Mouse (Mus musculus) forebrain, embryonic 11.5 days (tissue): ENCODE results near the gene Pla1a. TPM values are rescaled to one million over a fixed set of nuclear protein-coding genes. Genes with fewer than 3 reads are reported as not detected.

ENCODE experiments used
- ATAC-seq: fragments of 200-750 bp; cut with Nextera tagmentation; replicated peaks from 2 replicates; pipeline ENCODE4 v1.8.0; 2017; ENCODE audit warnings: moderate TSS enrichment; ENCODE audit not compliant: low FRiP score
- DNase-seq: peaks from one replicate; pipeline ENCODE4 v3.0.0-alpha.2; 2017; ENCODE audit warnings: low spot score
- H3K27ac ChIP-seq: fragments of 300-500 bp; sonication (generic); 2 replicates; pipeline ENCODE4 v1.5.1; 2014; ENCODE audit warnings: low read depth, low read length
- H3K27me3 ChIP-seq: fragments of 300-500 bp; sonication (generic); 2 replicates; pipeline ENCODE4 v1.6.1; 2014; ENCODE audit warnings: mild to moderate bottlenecking, low read length, mixed read lengths; ENCODE audit not compliant: control insufficient read depth, insufficient read depth
- H3K36me3 ChIP-seq: fragments of 300-500 bp; sonication (generic); 2 replicates; pipeline ENCODE4 v1.6.1; 2014; ENCODE audit warnings: mild to moderate bottlenecking, low read length, moderate library complexity, mixed read lengths; ENCODE audit not compliant: control insufficient read depth, insufficient read depth
- H3K4me1 ChIP-seq: fragments of 300-500 bp; sonication (generic); replicated peaks from 2 replicates; pipeline ENCODE4 v1.6.1; 2014; ENCODE audit warnings: low read length, mixed read lengths; ENCODE audit not compliant: control insufficient read depth, insufficient read depth
- H3K4me2 ChIP-seq: fragments of 300-500 bp; sonication (generic); 2 replicates; pipeline ENCODE4 v1.6.1; 2014; ENCODE audit warnings: low read depth, mild to moderate bottlenecking, low read length, moderate library complexity, mixed read lengths; ENCODE audit not compliant: severe bottlenecking
- H3K4me3 ChIP-seq: fragments of 300-500 bp; sonication (generic); 2 replicates; pipeline ENCODE4 v1.5.1; 2014; ENCODE audit warnings: low read depth, low read length
- H3K9ac ChIP-seq: fragments of 300-500 bp; sonication (generic); 2 replicates; pipeline ENCODE4 v1.6.1; 2014; ENCODE audit warnings: low read length
- H3K9me3 ChIP-seq: fragments of 300-500 bp; sonication (generic); 2 replicates; pipeline ENCODE4 v1.6.1; 2016; ENCODE audit warnings: low read length, mixed read lengths; ENCODE audit not compliant: control insufficient read depth
- WGBS: fragments of 180-500 bp; shearing (Covaris S2); extraction: QIAGEN DNeasy Blood & Tissue Kit; methylation state at CpG from one replicate; pipeline ENCODE4 v1.1.7; 2014; 5-methylcytosine and 5-hydroxymethylcytosine counted together
- polyA plus RNA-seq: library from polyadenylated mRNA; unstranded; fragments of >200 nt; fragmentation: Nextera tagmentation; extraction: Ambion mirVana; gene quantifications from 2 replicates; pipeline ENCODE4 v1.2.1, GENCODE M21; 2014

Pla1a gene
- polyA plus RNA-seq, 1 experiment from 2014 or later = 0.15 TPM

DNA sequence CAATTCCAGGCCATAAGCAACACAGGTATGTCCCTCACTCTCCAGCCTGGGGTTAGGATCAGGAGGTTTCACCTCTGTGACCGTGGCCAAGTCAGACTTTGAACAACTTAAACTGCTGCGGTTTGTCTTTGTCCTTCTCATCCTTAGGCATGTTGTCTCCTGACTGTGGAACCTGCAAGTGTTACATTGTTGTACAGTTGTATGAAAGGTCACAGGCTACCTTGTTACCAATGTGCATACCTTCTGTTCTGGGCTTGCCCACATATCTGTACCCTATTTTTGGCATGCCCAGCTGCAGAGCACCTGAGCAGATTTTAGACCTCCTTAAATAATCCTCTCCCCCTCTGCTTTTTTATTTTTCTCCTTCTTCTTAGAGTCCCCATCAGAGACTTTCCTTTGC is 73.7 kb downstream of the Pla1a start:
- H3K4me1 ChIP-seq = no peaks in the 10 kb centered on the region
- WGBS = 96% methylated on average over 2 of the region's 2 CpGs
- H3K27ac ChIP-seq = no peak overlapping the region
- no peaks in the 10 kb centered on the region for H3K36me3 ChIP-seq
- no peak overlapping the region for H3K4me3 ChIP-seq
- H3K9me3 ChIP-seq = no peaks in the 10 kb centered on the region
- no peak overlapping the region for H3K4me2 ChIP-seq
- DNase-seq (no peak), ATAC-seq (no peak)
- H3K27me3 ChIP-seq = no peaks in the 10 kb centered on the region
- H3K9ac ChIP-seq = no peak overlapping the region

- ATAC-seq (no peak), DNase-seq (no peak)
- no peak overlapping the region for H3K4me2 ChIP-seq
- H3K4me3 ChIP-seq = no peak overlapping the region
- WGBS = 86% methylated on average over 6 of the region's 6 CpGs
- no peaks in the 10 kb centered on the region for H3K36me3 ChIP-seq
- no peaks in the 10 kb centered on the region for H3K4me1 ChIP-seq
- H3K9ac ChIP-seq = no peak overlapping the region
- H3K27ac ChIP-seq = no peak overlapping the region
- H3K9me3 ChIP-seq = no peaks in the 10 kb centered on the region
- H3K27me3 ChIP-seq = no peaks in the 10 kb centered on the region
Observed at GRCm38 (mm10) chr16:38358256-38358812, 74.6 kb downstream of the Pla1a start.

DNA sequence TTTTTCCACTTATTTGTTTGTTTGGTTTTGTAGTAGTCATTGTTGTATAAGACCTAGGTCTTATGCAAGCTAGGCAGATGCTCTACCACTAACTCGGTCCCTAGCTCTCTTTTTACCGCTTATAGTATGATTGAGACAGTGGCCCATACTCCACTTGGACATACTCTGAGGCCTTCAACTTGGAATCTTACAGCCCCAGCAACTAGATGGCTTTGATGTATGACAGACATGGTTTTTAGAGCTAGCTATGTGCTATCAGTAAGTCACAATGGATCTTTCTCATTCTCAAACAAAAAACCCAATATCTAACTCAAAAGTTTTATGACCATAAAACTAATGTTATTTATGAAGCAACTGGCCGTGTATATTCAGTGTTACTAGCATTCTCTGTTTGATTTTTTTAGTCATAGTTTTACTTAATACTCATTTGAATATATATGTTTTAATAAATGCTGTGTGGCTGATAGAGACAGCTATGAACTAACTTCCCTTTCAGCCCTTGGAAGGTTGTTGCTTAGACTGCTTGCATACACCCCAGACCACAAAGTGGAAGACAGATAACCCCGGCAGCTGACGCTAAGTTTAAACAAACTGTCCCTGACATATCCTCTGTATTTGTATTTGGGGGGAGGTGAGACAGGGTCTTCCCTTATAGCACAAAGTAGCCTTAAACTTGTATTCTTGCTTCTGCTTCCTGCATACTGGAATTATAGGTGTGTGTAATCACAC is 78.6 kb downstream of the Pla1a start:
- Histone ChIP-seq H3K27me3 (no peaks in the 10 kb centered on the region), H3K4me3 (no peak overlapping the region), H3K4me2 (no peak overlapping the region), H3K36me3 (peaks cover 2% of the 10 kb centered on the region; the same call in 1 of the 2 replicates), H3K9me3 (no peaks in the 10 kb centered on the region), H3K4me1 (no peaks in the 10 kb centered on the region), H3K27ac (no peak overlapping the region), H3K9ac (no peak overlapping the region)
- 91% methylated on average over 5 of the region's 5 CpGs for WGBS
- ATAC-seq (no peak), DNase-seq (no peak)

DNA sequence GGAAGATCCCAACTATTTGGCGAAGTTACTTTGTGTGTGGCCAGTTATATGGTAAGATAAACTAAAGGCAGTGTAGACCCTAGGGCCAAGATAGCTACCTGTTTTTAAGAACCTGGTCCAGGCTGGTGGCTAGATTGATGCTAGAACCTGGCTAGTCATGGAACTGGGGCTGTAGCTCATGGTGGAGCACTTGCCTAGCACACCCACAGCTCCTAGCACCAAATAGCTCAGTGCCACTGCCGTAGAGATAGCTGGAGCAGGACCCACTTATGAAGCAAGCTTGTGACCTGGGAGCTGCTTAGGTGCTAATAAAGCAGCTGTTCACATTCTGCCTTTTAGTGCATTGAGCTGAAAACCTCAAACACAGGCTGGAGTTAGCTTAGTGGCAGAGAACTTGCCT is 79.3 kb downstream of the Pla1a start:
- Histone ChIP-seq H3K9me3 (no peaks in the 10 kb centered on the region), H3K27me3 (no peaks in the 10 kb centered on the region), H3K36me3 (peaks cover 2% of the 10 kb centered on the region; the same call in 1 of the 2 replicates), H3K4me1 (no peaks in the 10 kb centered on the region), H3K9ac (no peak overlapping the region), H3K4me3 (no peak overlapping the region), H3K4me2 (no peak overlapping the region), H3K27ac (no peak overlapping the region)
- no peak for ATAC-seq
- WGBS = 88% methylated on average over 2 of the region's 2 CpGs
- no peak for DNase-seq

GRCm38 (mm10) chr16:38352851-38353250 is 80.1 kb downstream of the Pla1a start:
- ATAC-seq = no peak
- no peak overlapping the region for H3K9ac ChIP-seq
- H3K4me1 ChIP-seq = no peaks in the 10 kb centered on the region; the same call in 1 of the 2 replicates

DNA sequence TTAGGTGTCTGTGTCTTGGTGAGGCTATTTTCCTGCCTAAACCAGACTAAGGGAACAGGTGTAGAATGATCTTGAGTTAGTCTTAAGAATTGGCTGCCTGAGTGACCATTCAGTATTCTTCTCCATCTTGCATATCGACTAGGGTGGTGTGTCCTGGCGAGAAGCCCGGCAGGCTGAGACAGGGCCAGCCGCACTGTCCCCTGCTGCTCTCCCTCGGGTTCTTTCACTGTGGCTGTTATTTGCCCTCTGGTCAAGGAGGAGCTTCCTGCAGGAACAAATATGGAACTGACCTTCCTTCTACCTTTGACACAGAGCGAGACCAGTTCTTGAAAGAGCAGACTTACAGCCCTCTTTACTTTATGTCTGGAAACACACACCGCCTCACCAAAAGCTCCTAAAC is 80.9 kb downstream of the Pla1a start:
- Histone ChIP-seq H3K9me3 (no peaks in the 10 kb centered on the region), H3K4me1 (peaks cover 3% of the 10 kb centered on the region; the same call in 1 of the 2 replicates), H3K27me3 (no peaks in the 10 kb centered on the region), H3K4me2 (no peak overlapping the region), H3K4me3 (no peak overlapping the region), H3K9ac (no peak overlapping the region), H3K27ac (no peak overlapping the region), H3K36me3 (peaks cover 2% of the 10 kb centered on the region; the same call in 1 of the 2 replicates)
- DNase-seq = no peak
- no peak for ATAC-seq
- WGBS = 89% methylated on average over 7 of the region's 7 CpGs

More at GRCm38 (mm10) chr16:38352851-38353250, 80.1 kb downstream of the Pla1a start:
- DNase-seq = no peak
- H3K4me3 ChIP-seq = no peak overlapping the region
- peaks cover 2% of the 10 kb centered on the region; the same call in 1 of the 2 replicates for H3K36me3 ChIP-seq
- H3K27ac ChIP-seq = no peak overlapping the region
- H3K9me3 ChIP-seq = no peaks in the 10 kb centered on the region
- H3K4me2 ChIP-seq = no peak overlapping the region
- no peaks in the 10 kb centered on the region for H3K27me3 ChIP-seq

- Histone ChIP-seq H3K27me3 (no peaks in the 10 kb centered on the region), H3K4me3 (no peak overlapping the region), H3K4me1 (peaks cover 3% of the 10 kb centered on the region; the same call in 1 of the 2 replicates), H3K4me2 (no peak overlapping the region), H3K9me3 (no peaks in the 10 kb centered on the region), H3K36me3 (peaks cover 2% of the 10 kb centered on the region; the same call in 1 of the 2 replicates), H3K9ac (no peak overlapping the region), H3K27ac (no peak overlapping the region)
- 88% methylated on average over 6 of the region's 6 CpGs for WGBS
- DNase-seq = no peak
- ATAC-seq = no peak
Observed at GRCm38 (mm10) chr16:38350939-38351338, 82.0 kb downstream of the Pla1a start.

- no peak for ATAC-seq
- no peak overlapping the region for H3K9ac ChIP-seq
- DNase-seq = no peak
- no peak overlapping the region for H3K4me3 ChIP-seq
- peaks cover 2% of the 10 kb centered on the region; the same call in 1 of the 2 replicates for H3K36me3 ChIP-seq
- peaks cover 3% of the 10 kb centered on the region; the same call in 1 of the 2 replicates for H3K4me1 ChIP-seq
- no peak overlapping the region for H3K27ac ChIP-seq
- 87% methylated on average over 7 of the region's 7 CpGs for WGBS
- no peak overlapping the region for H3K4me2 ChIP-seq
- H3K27me3 ChIP-seq = no peaks in the 10 kb centered on the region
- no peaks in the 10 kb centered on the region for H3K9me3 ChIP-seq
Observed at GRCm38 (mm10) chr16:38350361-38350855, 82.5 kb downstream of the Pla1a start.
